Mouse (Mus musculus): Measurements from ENCODE around the gene Rfx4. TPM values are rescaled to one million over a fixed set of nuclear protein-coding genes. Genes with fewer than 3 reads are reported as not detected.

Rfx4 gene
- polyA plus RNA-seq, 1 experiment: 0.30 TPM

GRCm38 (mm10) chr10:84791181-84791580 is 35.3 kb downstream of the Rfx4 start:
- Histone ChIP-seq H3K36me3 (ENCODE audit: control insufficient read depth, insufficient read depth, low read length, poor library complexity, severe bottlenecking) (no peaks in the 10 kb centered on the region), H3K4me3 (ENCODE audit: low read depth, low read length) (no peak overlapping the region)

GRCm38 (mm10) chr10:84801521-84801920 is 45.7 kb downstream of the Rfx4 start:
- H3K36me3 ChIP-seq (ENCODE audit: control insufficient read depth, insufficient read depth, low read length, poor library complexity, severe bottlenecking): no peaks in the 10 kb centered on the region
- H3K27ac ChIP-seq (ENCODE audit: insufficient read depth, low read length): no peak overlapping the region

More at GRCm38 (mm10) chr10:84791181-84791580, 35.3 kb downstream of the Rfx4 start:
- Histone ChIP-seq H3K4me1 (ENCODE audit: control insufficient read depth, insufficient read depth, low read length) (no peaks in the 10 kb centered on the region), H3K9ac (ENCODE audit: low read depth, poor library complexity, severe bottlenecking) (no peak overlapping the region), H3K27ac (ENCODE audit: insufficient read depth, low read length) (no peak overlapping the region), H3K9me3 (replicated peaks; ENCODE audit: control insufficient read depth, insufficient read depth, low read length, poor library complexity, severe bottlenecking) (no peaks in the 10 kb centered on the region), H3K27me3 (ENCODE audit: control insufficient read depth, insufficient read depth, low read length, poor library complexity, severe bottlenecking) (no peaks in the 10 kb centered on the region)
- TF ChIP-seq EP300 (IDR thresholded peaks at IDR 0.05; ENCODE audit: insufficient read depth, low read depth, low read length) (no peak), CTCF (IDR thresholded peaks at IDR 0.05; ENCODE audit: low read depth, low read length) (no peak), POLR2A (IDR thresholded peaks at IDR 0.05; ENCODE audit: insufficient read depth, low read length) (no peak)

GRCm38 (mm10) chr10:84803216-84803844 is 47.5 kb downstream of the Rfx4 start:
- Histone ChIP-seq H3K9ac (ENCODE audit: low read depth, poor library complexity, severe bottlenecking) (no peak overlapping the region), H3K36me3 (ENCODE audit: control insufficient read depth, insufficient read depth, low read length, poor library complexity, severe bottlenecking) (no peaks in the 10 kb centered on the region), H3K27ac (ENCODE audit: insufficient read depth, low read length) (no peak overlapping the region), H3K9me3 (replicated peaks; ENCODE audit: control insufficient read depth, insufficient read depth, low read length, poor library complexity, severe bottlenecking) (no peaks in the 10 kb centered on the region), H3K27me3 (ENCODE audit: control insufficient read depth, insufficient read depth, low read length, poor library complexity, severe bottlenecking) (no peaks in the 10 kb centered on the region), H3K4me1 (ENCODE audit: control insufficient read depth, insufficient read depth, low read length) (no peaks in the 10 kb centered on the region), H3K4me3 (ENCODE audit: low read depth, low read length) (no peak overlapping the region)
- TF ChIP-seq POLR2A (IDR thresholded peaks at IDR 0.05; ENCODE audit: insufficient read depth, low read length): no peak
- no peak for TF ChIP-seq CTCF (IDR thresholded peaks at IDR 0.05; ENCODE audit: low read depth, low read length)
- TF ChIP-seq EP300 (IDR thresholded peaks at IDR 0.05; ENCODE audit: insufficient read depth, low read depth, low read length): no peak

More at GRCm38 (mm10) chr10:84801521-84801920, 45.7 kb downstream of the Rfx4 start:
- no peaks in the 10 kb centered on the region for H3K4me1 ChIP-seq (ENCODE audit: control insufficient read depth, insufficient read depth, low read length)
- H3K9ac ChIP-seq (ENCODE audit: low read depth, poor library complexity, severe bottlenecking): no peak overlapping the region
- no peak overlapping the region for H3K4me3 ChIP-seq (ENCODE audit: low read depth, low read length)
- H3K9me3 ChIP-seq (replicated peaks; ENCODE audit: control insufficient read depth, insufficient read depth, low read length, poor library complexity, severe bottlenecking): no peaks in the 10 kb centered on the region
- H3K27me3 ChIP-seq (ENCODE audit: control insufficient read depth, insufficient read depth, low read length, poor library complexity, severe bottlenecking): no peaks in the 10 kb centered on the region
- TF ChIP-seq CTCF (IDR thresholded peaks at IDR 0.05; ENCODE audit: low read depth, low read length): no peak
- TF ChIP-seq EP300 (IDR thresholded peaks at IDR 0.05; ENCODE audit: insufficient read depth, low read depth, low read length): no peak
- no peak for TF ChIP-seq POLR2A (IDR thresholded peaks at IDR 0.05; ENCODE audit: insufficient read depth, low read length)

- H3K27me3 ChIP-seq (ENCODE audit: control insufficient read depth, insufficient read depth, low read length, poor library complexity, severe bottlenecking): no peaks in the 10 kb centered on the region
- no peak for TF ChIP-seq CTCF (IDR thresholded peaks at IDR 0.05; ENCODE audit: low read depth, low read length)
- TF ChIP-seq EP300 (IDR thresholded peaks at IDR 0.05; ENCODE audit: insufficient read depth, low read depth, low read length): no peak
- TF ChIP-seq POLR2A (IDR thresholded peaks at IDR 0.05; ENCODE audit: insufficient read depth, low read length): no peak
- H3K9me3 ChIP-seq (replicated peaks; ENCODE audit: control insufficient read depth, insufficient read depth, low read length, poor library complexity, severe bottlenecking): no peaks in the 10 kb centered on the region
- no peaks in the 10 kb centered on the region for H3K4me1 ChIP-seq (ENCODE audit: control insufficient read depth, insufficient read depth, low read length)
- no peak overlapping the region for H3K27ac ChIP-seq (ENCODE audit: insufficient read depth, low read length)
- H3K36me3 ChIP-seq (ENCODE audit: control insufficient read depth, insufficient read depth, low read length, poor library complexity, severe bottlenecking): no peaks in the 10 kb centered on the region
- no peak overlapping the region for H3K9ac ChIP-seq (ENCODE audit: low read depth, poor library complexity, severe bottlenecking)
- H3K4me3 ChIP-seq (ENCODE audit: low read depth, low read length): no peak overlapping the region
Observed at GRCm38 (mm10) chr10:84805576-84805975, 49.7 kb downstream of the Rfx4 start.

GRCm38 (mm10) chr10:84807206-84807605 is 51.3 kb downstream of the Rfx4 start:
- no peaks in the 10 kb centered on the region for H3K4me1 ChIP-seq (ENCODE audit: control insufficient read depth, insufficient read depth, low read length)
- no peak overlapping the region for H3K9ac ChIP-seq (ENCODE audit: low read depth, poor library complexity, severe bottlenecking)
- TF ChIP-seq POLR2A (IDR thresholded peaks at IDR 0.05; ENCODE audit: insufficient read depth, low read length): no peak
- no peak for TF ChIP-seq EP300 (IDR thresholded peaks at IDR 0.05; ENCODE audit: insufficient read depth, low read depth, low read length)
- no peak for TF ChIP-seq CTCF (IDR thresholded peaks at IDR 0.05; ENCODE audit: low read depth, low read length)
- no peak overlapping the region for H3K4me3 ChIP-seq (ENCODE audit: low read depth, low read length)
- H3K9me3 ChIP-seq (replicated peaks; ENCODE audit: control insufficient read depth, insufficient read depth, low read length, poor library complexity, severe bottlenecking): no peaks in the 10 kb centered on the region
- H3K36me3 ChIP-seq (ENCODE audit: control insufficient read depth, insufficient read depth, low read length, poor library complexity, severe bottlenecking): no peaks in the 10 kb centered on the region
- no peaks in the 10 kb centered on the region for H3K27me3 ChIP-seq (ENCODE audit: control insufficient read depth, insufficient read depth, low read length, poor library complexity, severe bottlenecking)
- H3K27ac ChIP-seq (ENCODE audit: insufficient read depth, low read length): no peak overlapping the region

- H3K9ac ChIP-seq (ENCODE audit: low read depth, poor library complexity, severe bottlenecking): no peak overlapping the region
- no peaks in the 10 kb centered on the region for H3K4me1 ChIP-seq (ENCODE audit: control insufficient read depth, insufficient read depth, low read length)
- TF ChIP-seq CTCF (IDR thresholded peaks at IDR 0.05; ENCODE audit: low read depth, low read length): no peak
- no peak for TF ChIP-seq EP300 (IDR thresholded peaks at IDR 0.05; ENCODE audit: insufficient read depth, low read depth, low read length)
- no peak for TF ChIP-seq POLR2A (IDR thresholded peaks at IDR 0.05; ENCODE audit: insufficient read depth, low read length)
- no peaks in the 10 kb centered on the region for H3K36me3 ChIP-seq (ENCODE audit: control insufficient read depth, insufficient read depth, low read length, poor library complexity, severe bottlenecking)
- H3K27me3 ChIP-seq (ENCODE audit: control insufficient read depth, insufficient read depth, low read length, poor library complexity, severe bottlenecking): no peaks in the 10 kb centered on the region
- no peak overlapping the region for H3K27ac ChIP-seq (ENCODE audit: insufficient read depth, low read length)
- H3K4me3 ChIP-seq (ENCODE audit: low read depth, low read length): no peak overlapping the region
- H3K9me3 ChIP-seq (replicated peaks; ENCODE audit: control insufficient read depth, insufficient read depth, low read length, poor library complexity, severe bottlenecking): no peaks in the 10 kb centered on the region
Observed at GRCm38 (mm10) chr10:84810030-84810849, 54.4 kb downstream of the Rfx4 start.
